Mouse (Mus musculus) adrenal gland, adult 8-10 months (tissue): ENCODE data around the gene Ppil4. TPM values are rescaled to one million over a fixed set of nuclear protein-coding genes. Genes with fewer than 3 reads are reported as not detected.

Experiments
- DNase-seq: peaks from one replicate; pipeline ENCODE4 v3.0.0; 2022
- microRNA-seq, 2 experiments: library from miRNA; unstranded; fragments of <30 nt; microRNA quantifications; one replicate each; pipeline ENCODE4 v1.2.0; 2022
- total RNA-seq, 4 experiments: library from RNA; stranded (reverse); gene quantifications; 2 replicates each; pipeline ENCODE4 v1.2.4; 2022

Gene Ppil4
- total RNA-seq, 4 experiments from 2014 or later: 22.4 to 34.8 (median 27.5) TPM

GRCm38 (mm10) chr10:7861937-7862657 lies 69.4 kb downstream of the Ppil4 start:
- no peak for DNase-seq

- no peak for DNase-seq
Measured at GRCm38 (mm10) chr10:7863411-7863810, 70.7 kb downstream of the Ppil4 start.

GRCm38 (mm10) chr10:7864184-7864583 lies 71.5 kb downstream of the Ppil4 start:
- DNase-seq: no peak

- DNase-seq: no peak
Measured at GRCm38 (mm10) chr10:7864806-7865205, 72.1 kb downstream of the Ppil4 start.

GRCm38 (mm10) chr10:7866762-7867665 lies 74.3 kb downstream of the Ppil4 start:
- no peak for DNase-seq

GRCm38 (mm10) chr10:7867666-7868030 lies 75.0 kb downstream of the Ppil4 start:
- DNase-seq: no peak

- DNase-seq: no peak
Measured at GRCm38 (mm10) chr10:7869746-7870145, 77.1 kb downstream of the Ppil4 start.

GRCm38 (mm10) chr10:7870571-7871315 lies 78.1 kb downstream of the Ppil4 start:
- DNase-seq: no peak

GRCm38 (mm10) chr10:7871381-7872020 lies 78.8 kb downstream of the Ppil4 start:
- no peak for DNase-seq

Small RNA genes within 50 kb of the gene (microRNA-seq; reads per million reads assigned to microRNA genes)
- 0.70 to 1.7 reads per million in 2 experiments for gene Mir5104

Other genes starting within 250 kb of the Ppil4 start
- 10 to 100 TPM; 25.7 to 36.3 (median 29.4) TPM for gene Lrp11, start 203.1 kb upstream of the Ppil4 start, total RNA-seq
- gene Nup43, start 125.4 kb upstream of the Ppil4 start, total RNA-seq: 10 to 100 TPM; 10.8 to 12.1 (median 11.6) TPM
- gene Pcmt1, start 111.8 kb upstream of the Ppil4 start, total RNA-seq: 10 to 100 TPM; 76.6 to 89.1 (median 83.4) TPM
- gene Lats1, start 111.7 kb upstream of the Ppil4 start, total RNA-seq: 10 to 100 TPM; 47.9 to 54.8 (median 53.3) TPM
- gene Katna1, start 66.9 kb upstream of the Ppil4 start, total RNA-seq: 10 to 100 TPM; 32.4 to 35.4 (median 32.6) TPM
- 100 to 1,000 TPM; 159 to 252 (median 205) TPM for gene Ginm1, start 67 bp upstream of the Ppil4 start, total RNA-seq
- gene Zc3h12d, start 39.6 kb downstream of the Ppil4 start, total RNA-seq: under 1 TPM; 0.24 to 0.95 (median 0.58) TPM
- 10 to 100 TPM; 43.7 to 54.0 (median 50.3) TPM for gene Tab2, start 163.3 kb downstream of the Ppil4 start, total RNA-seq